Mouse (Mus musculus) liver, adult 2 months (tissue): ENCODE results near the gene Ier2.

Experiments used
- CTCF ChIP-seq: fragments of 200-500 bp; IDR thresholded peaks from 2 replicates; pipeline ENCODE4 v1.5.1; 2011; ENCODE audit warnings: low read depth, low read length, control low read depth
- POLR2A ChIP-seq: fragments of 200-500 bp; IDR thresholded peaks from 2 replicates; pipeline ENCODE4 v1.6.1; 2011; ENCODE audit warnings: low read length, control low read depth; ENCODE audit not compliant: insufficient read depth; ENCODE audit errors: extremely low read depth

DNA sequence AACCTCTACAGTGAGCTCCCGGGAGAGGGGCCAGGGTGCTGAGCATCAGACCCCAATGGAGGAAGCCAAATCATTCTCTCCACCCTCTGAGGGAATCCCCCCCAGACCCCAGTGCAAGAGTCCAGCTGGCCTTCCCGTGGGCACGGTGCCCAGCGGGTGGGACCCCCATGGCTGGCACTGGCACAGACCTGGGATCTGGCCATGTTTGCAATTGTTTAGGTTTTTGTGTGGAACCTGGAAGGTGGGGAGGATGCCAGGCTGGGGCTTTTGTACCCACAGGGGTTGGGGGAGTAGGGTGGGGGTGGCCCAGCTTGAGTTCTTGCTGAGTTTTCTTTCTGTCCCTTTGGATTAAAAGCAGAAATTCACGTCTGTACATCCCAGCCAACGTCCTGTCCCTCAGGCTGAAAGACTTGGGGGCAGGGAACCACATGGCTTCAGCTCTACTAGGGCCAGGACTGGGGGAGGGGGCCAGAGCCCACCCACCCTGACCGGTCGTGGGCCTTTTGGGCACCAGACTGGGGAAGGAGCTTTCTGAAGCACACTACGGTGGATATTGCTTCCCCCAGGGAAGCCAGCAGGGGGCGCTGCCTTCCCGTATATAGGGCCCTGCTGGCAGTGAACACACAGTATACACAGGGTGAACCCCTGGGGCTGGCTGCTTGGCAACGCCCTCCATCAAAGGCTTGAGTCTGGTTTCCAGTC, 46.3 kb upstream of the Ier2 start:
- TF ChIP-seq CTCF: peak; percentile 93
- no peak for TF ChIP-seq POLR2A
